Mouse (Mus musculus): ENCODE measurements at regions not wholly inside any gene's neighbourhood (a gene's known extent, or its start where the extent isn't known, plus 50 kb on each side); places are given as distances from the start of the nearest gene placed in this dataset.

Small RNAs in the stretch of these regions (microRNA-seq; reads per million reads assigned to microRNA genes)
- 0 reads per million in 2 experiments for gene Mir1187

Measured in layer of hippocampus, postnatal 14 days (tissue).